In genomic region chr2:31887030-31887429, GRCm38 (mm10) we compare ENCODE assay signal across 8 mouse cellular contexts. TPM values are rescaled to one million over a fixed set of nuclear protein-coding genes. Genes with fewer than 3 reads are reported as not detected.
DNase-seq lines count a peak whose midpoint lies in the region; ATAC-seq and TF ChIP-seq lines count a peak whose summit lies in the region.

TSS of gene Lamc3 (plus strand) at chr2:31887291.

- no peak for TF ChIP-seq POLR2A in thymus, adult 2 months (IDR thresholded peaks at IDR 0.05; ENCODE audit: control insufficient read depth, extremely low read depth, insufficient read depth, low read length, poor library complexity)
- no peak for TF ChIP-seq POLR2A in limb, embryonic 14.5 days (IDR thresholded peaks at IDR 0.05; ENCODE audit: borderline replicate concordance, extremely low read depth, insufficient read depth, insufficient read length)

- H3K36me3 ChIP-seq in thymus, adult 2 months (ENCODE audit: control insufficient read depth, insufficient read depth, low read length) = no peaks in the 10 kb centered on the region
- H3K36me3 ChIP-seq in forebrain, embryonic 11.5 days (ENCODE audit: control insufficient read depth, insufficient read depth, low read length) = no peaks in the 10 kb centered on the region
- no peaks in the 10 kb centered on the region for H3K36me3 ChIP-seq in hindbrain, embryonic 12.5 days
- H3K36me3 ChIP-seq in limb, embryonic 14.5 days (ENCODE audit: control insufficient read depth, insufficient read depth, low read length) = no peaks in the 10 kb centered on the region
- H3K36me3 ChIP-seq in midbrain, embryonic 14.5 days (ENCODE audit: control insufficient read depth, insufficient read depth, low read length) = no peaks in the 10 kb centered on the region

- no peak for TF ChIP-seq CTCF in thymus, adult 2 months (IDR thresholded peaks at IDR 0.05; ENCODE audit: borderline replicate concordance, control insufficient read depth, extremely low read depth, insufficient read depth, low read length, poor library complexity)

- no peak within 1 kb of the TSS for H3K4me3 ChIP-seq in thymus, adult 2 months (ENCODE audit: control insufficient read depth, insufficient read depth, low read length)
- no peak within 1 kb of the TSS for H3K4me3 ChIP-seq in forebrain, embryonic 11.5 days (ENCODE audit: low read depth, low read length)
- H3K4me3 ChIP-seq in hindbrain, embryonic 12.5 days = peak within 1 kb of the TSS; percentile 17
- H3K4me3 ChIP-seq in limb, embryonic 14.5 days (replicated peaks; ENCODE audit: low read length) = peak within 1 kb of the TSS; percentile 25
- H3K4me3 ChIP-seq in midbrain, embryonic 14.5 days (replicated peaks; ENCODE audit: low read depth, low read length) = 0 out of 2 replicates have a peak within 1 kb of the TSS, but pooled peaks have one; percentile 7

- ATAC-seq in forebrain, embryonic 11.5 days (replicated peaks; ENCODE audit: low FRiP score) = no peak
- no peak for ATAC-seq in hindbrain, embryonic 12.5 days (ENCODE audit: low FRiP score)
- ATAC-seq in limb, embryonic 14.5 days (ENCODE audit: low FRiP score, low read depth) = peak; percentile 65; the same call in 1 of the 2 replicates
- ATAC-seq in midbrain, embryonic 14.5 days (ENCODE audit: low FRiP score, low TSS enrichment) = no peak

- no peak within 1 kb of the TSS for H3K9ac ChIP-seq in forebrain, embryonic 11.5 days (ENCODE audit: low read length)
- no peak within 1 kb of the TSS for H3K9ac ChIP-seq in hindbrain, embryonic 12.5 days
- peak within 1 kb of the TSS; percentile 40; the same call in 1 of the 2 replicates for H3K9ac ChIP-seq in limb, embryonic 14.5 days (ENCODE audit: low read depth, low read length, severe bottlenecking)
- H3K9ac ChIP-seq in midbrain, embryonic 14.5 days (replicated peaks; ENCODE audit: low read length) = no peak within 1 kb of the TSS

- H3K27ac ChIP-seq in thymus, adult 2 months (ENCODE audit: control insufficient read depth, insufficient read depth, low read length) = no peak within 1 kb of the TSS
- no peak within 1 kb of the TSS for H3K27ac ChIP-seq in forebrain, embryonic 11.5 days (ENCODE audit: low read depth, low read length)
- H3K27ac ChIP-seq in hindbrain, embryonic 12.5 days = no peak within 1 kb of the TSS
- no peak within 1 kb of the TSS for H3K27ac ChIP-seq in limb, embryonic 14.5 days (replicated peaks; ENCODE audit: low read depth, low read length)
- H3K27ac ChIP-seq in midbrain, embryonic 14.5 days (replicated peaks; ENCODE audit: low read depth, low read length) = no peak within 1 kb of the TSS

- peaks cover 6% of the 10 kb centered on the region; the same call in 1 of the 2 replicates for H3K27me3 ChIP-seq in thymus, adult 2 months (ENCODE audit: control insufficient read depth, insufficient read depth, low read length)
- peaks cover 30% of the 10 kb centered on the region for H3K27me3 ChIP-seq in forebrain, embryonic 11.5 days (ENCODE audit: control insufficient read depth, insufficient read depth, low read length)
- H3K27me3 ChIP-seq in hindbrain, embryonic 12.5 days = peaks cover 79% of the 10 kb centered on the region
- H3K27me3 ChIP-seq in limb, embryonic 14.5 days (ENCODE audit: control insufficient read depth, insufficient read depth, low read length) = peaks cover 50% of the 10 kb centered on the region
- peaks cover 26% of the 10 kb centered on the region; the same call in 1 of the 2 replicates for H3K27me3 ChIP-seq in midbrain, embryonic 14.5 days (ENCODE audit: control insufficient read depth, insufficient read depth, low read length)

- H3K9me3 ChIP-seq in forebrain, embryonic 11.5 days (ENCODE audit: control insufficient read depth, low read length) = no peaks in the 10 kb centered on the region
- H3K9me3 ChIP-seq in hindbrain, embryonic 12.5 days (replicated peaks) = no peaks in the 10 kb centered on the region
- H3K9me3 ChIP-seq in limb, embryonic 14.5 days (ENCODE audit: control insufficient read depth, low read length) = no peaks in the 10 kb centered on the region
- no peaks in the 10 kb centered on the region for H3K9me3 ChIP-seq in midbrain, embryonic 14.5 days (ENCODE audit: control insufficient read depth, low read length)

- 0 out of 2 replicates have a peak within 1 kb of the TSS, but pooled peaks have one; percentile 11 for H3K4me2 ChIP-seq in forebrain, embryonic 11.5 days (ENCODE audit: low read depth, low read length, severe bottlenecking)
- peak within 1 kb of the TSS; percentile 32 for H3K4me2 ChIP-seq in hindbrain, embryonic 12.5 days (replicated peaks)
- peak within 1 kb of the TSS; percentile 47 for H3K4me2 ChIP-seq in limb, embryonic 14.5 days (replicated peaks; ENCODE audit: low read depth, low read length, severe bottlenecking)
- 0 out of 2 replicates have a peak within 1 kb of the TSS, but pooled peaks have one; percentile 25 for H3K4me2 ChIP-seq in midbrain, embryonic 14.5 days (ENCODE audit: low read length)

- no peaks in the 10 kb centered on the region for H3K4me1 ChIP-seq in thymus, adult 2 months (replicated peaks; ENCODE audit: control insufficient read depth, insufficient read depth, low read length)
- H3K4me1 ChIP-seq in forebrain, embryonic 11.5 days (replicated peaks; ENCODE audit: control insufficient read depth, insufficient read depth, low read length) = peaks cover 2% of the 10 kb centered on the region; the same call in 1 of the 2 replicates
- H3K4me1 ChIP-seq in hindbrain, embryonic 12.5 days = peaks cover 21% of the 10 kb centered on the region
- H3K4me1 ChIP-seq in limb, embryonic 14.5 days (ENCODE audit: control insufficient read depth, insufficient read depth, low read length) = no peaks in the 10 kb centered on the region
- H3K4me1 ChIP-seq in midbrain, embryonic 14.5 days (ENCODE audit: control insufficient read depth, insufficient read depth, low read length) = 0 out of 2 replicates have a peak, but pooled peaks cover 3% of the 10 kb centered on the region

- DNase-seq in thymus, adult 2 months = peak; percentile 24
- no peak for DNase-seq in thymus, adult 18-20 months
- peak; percentile 72 for DNase-seq in forebrain, embryonic 11.5 days (ENCODE audit: low spot score)
- DNase-seq in limb, embryonic 14.5 days (ENCODE audit: low spot score) = no peak
- peak; percentile 47 for DNase-seq in midbrain, embryonic 14.5 days
- peak; percentile 23 to 50 for DNase-seq in thymus, postnatal 10 days (ENCODE audit: low spot score in 2 of 2)
- DNase-seq in layer of hippocampus, postnatal 10 days (ENCODE audit: low spot score in 2 of 2) = no peak

- WGBS in thymus, adult 2 months = 5% methylated on average over 26 of the region's 26 CpGs
- 7% methylated on average over 26 of the region's 26 CpGs for WGBS in forebrain, embryonic 11.5 days
- 7% methylated on average over 26 of the region's 26 CpGs for WGBS in hindbrain, embryonic 12.5 days
- 5% methylated on average over 25 of the region's 26 CpGs for WGBS in limb, embryonic 14.5 days
- WGBS in midbrain, embryonic 14.5 days = 5% methylated on average over 26 of the region's 26 CpGs

RNA-seq across cellular contexts. Expression of gene Lamc3, which starts in this region (rescaled TPM):
- 1.1 and 1.2 TPM in 2 replicates for polyA plus RNA-seq in thymus, adult 2 months (2012; rRNA removed)
- 6.1 and 6.3 TPM in 2 replicates for polyA plus RNA-seq in forebrain, embryonic 11.5 days (2014; fragmentation: Nextera tagmentation; extraction: Ambion mirVana)
- polyA plus RNA-seq in hindbrain, embryonic 12.5 days (2016; fragmentation: Nextera tagmentation; extraction: Ambion mirVana) = 7.2 and 7.6 TPM in 2 replicates
- 1.1 and 1.6 TPM in 2 replicates for polyA plus RNA-seq in limb, embryonic 14.5 days (2012; rRNA removed)
- 0.68 and 0.84 TPM in 2 replicates for polyA plus RNA-seq in limb, embryonic 14.5 days (2014; fragmentation: Nextera tagmentation; extraction: Ambion mirVana)
- 1.1 and 6.6 TPM in 2 replicates for polyA plus RNA-seq in midbrain, embryonic 14.5 days (2014; fragmentation: Nextera tagmentation; extraction: Ambion mirVana)
- 10 to 100 TPM in 1 of 2 experiments, 1 to 10 TPM in 1; 9.4 to 10.2 TPM for total RNA-seq in layer of hippocampus, postnatal 10 days (2021)

Comparison
In these comparisons a context has a peak if more than half of its experiments do, and no peak if none do; other contexts are left out.
1. DNase-seq: peak in thymus, adult 2 months (single experiment), forebrain, embryonic 11.5 days (single experiment), midbrain, embryonic 14.5 days (single experiment) and thymus, postnatal 10 days (2 of 2); none in thymus, adult 18-20 months (0 of 2), limb, embryonic 14.5 days (single experiment) and layer of hippocampus, postnatal 10 days (0 of 2).
2. H3K4me3 ChIP-seq: peak in hindbrain, embryonic 12.5 days (single experiment), limb, embryonic 14.5 days (single experiment) and midbrain, embryonic 14.5 days (single experiment); none in thymus, adult 2 months (single experiment) and forebrain, embryonic 11.5 days (single experiment).
3. Peak in every context shown above with its lines, with median percentiles within 50 percentile points of each other: H3K4me2 ChIP-seq.